Mouse (Mus musculus) hindlimb bud, embryonic 11.5 days (tissue): ENCODE data around the gene Ostc.

Source experiments
- DNase-seq: peaks from one replicate; pipeline ENCODE4 v3.0.0-alpha.2; 2012; ENCODE audit warnings: low read depth, low spot score; ENCODE audit errors: extremely low spot score

Ostc gene

GRCm38 (mm10) chr3:130646110-130646810 lies 63.0 kb downstream of the Ostc start:
- no peak for DNase-seq
